Mouse (Mus musculus) thymus, adult 2 months (tissue): ENCODE measurements around the gene Hip1.

Experiments used
- CTCF ChIP-seq: fragments of 200-500 bp; IDR thresholded peaks from 2 replicates; pipeline ENCODE4 v1.5.1; 2012; ENCODE audit warnings: mild to moderate bottlenecking, control low read depth, low read length, moderate library complexity, borderline replicate concordance; ENCODE audit not compliant: control insufficient read depth, poor library complexity, insufficient read depth; ENCODE audit errors: extremely low read depth
- POLR2A ChIP-seq: fragments of 200-500 bp; IDR thresholded peaks from 2 replicates; pipeline ENCODE4 v1.6.1; 2012; ENCODE audit warnings: mild to moderate bottlenecking, low read length, control low read depth, moderate library complexity; ENCODE audit not compliant: control insufficient read depth, poor library complexity, insufficient read depth; ENCODE audit errors: extremely low read depth

DNA sequence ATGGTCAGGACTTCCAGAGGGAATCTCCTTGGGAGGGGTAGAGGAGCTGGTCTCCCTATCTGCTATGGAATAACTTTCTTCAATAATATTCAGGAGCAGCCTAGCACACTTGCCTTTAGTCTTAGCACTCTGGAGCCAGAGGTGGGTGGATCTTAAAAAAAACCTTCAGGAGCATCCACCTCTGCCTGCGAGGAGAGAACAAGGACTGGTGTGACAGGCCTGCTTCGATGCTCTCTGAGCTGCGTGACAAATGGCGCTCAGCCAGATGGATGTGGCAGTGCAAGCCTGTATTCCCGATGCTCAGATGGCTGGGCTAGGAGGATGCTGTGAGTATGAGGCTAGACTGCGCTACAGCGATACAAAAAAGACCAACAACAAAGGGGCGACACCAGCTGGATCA lies 93.8 kb downstream of the Hip1 start:
- TF ChIP-seq POLR2A (no peak), CTCF (no peak)
